Mouse (Mus musculus): Measurements from ENCODE around the gene Scube1.

DNA sequence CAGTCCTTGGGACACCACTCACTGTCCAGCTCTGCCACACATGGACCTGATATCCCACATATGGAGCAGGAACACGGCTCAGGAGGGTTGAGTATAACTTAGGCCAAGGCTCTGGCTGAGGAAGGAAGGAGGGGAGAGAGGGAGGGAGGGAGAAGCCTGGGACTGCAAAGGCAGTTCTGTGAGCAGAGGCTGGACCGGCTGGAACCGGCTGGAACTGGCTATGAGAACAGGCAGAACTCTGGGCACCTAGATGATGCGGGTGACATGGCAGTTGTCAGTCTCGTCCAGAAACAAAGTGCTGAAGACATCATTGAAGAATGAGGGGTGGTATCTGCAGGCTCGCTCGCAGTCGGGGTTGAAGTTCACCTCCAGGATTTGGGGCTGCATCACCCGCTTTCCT, 148.2 kb downstream of the Scube1 start:
- TF ChIP-seq CTCF (IDR thresholded peaks at IDR 0.05), result no peak
- TF ChIP-seq EP300 (IDR thresholded peaks at IDR 0.05), result no peak

Measured in lung, postnatal 0 days (tissue).